Mouse (Mus musculus) forebrain, embryonic 14.5 days (tissue): ENCODE results near the gene Sun3. TPM values are rescaled to one million over a fixed set of nuclear protein-coding genes. Genes with fewer than 3 reads are reported as not detected.

Experiments
- ATAC-seq: fragments of 200-750 bp; cut with Nextera tagmentation; 2 replicates; pipeline ENCODE4 v1.8.0; 2017; ENCODE audit warnings: mild to moderate bottlenecking, moderate library complexity
- DNase-seq: peaks from one replicate; pipeline ENCODE4 v3.0.0-alpha.2; 2015; ENCODE audit warnings: low spot score
- H3K27ac ChIP-seq: fragments of 300-500 bp; sonication (generic); 2 replicates; pipeline ENCODE4 v1.5.1; 2014; ENCODE audit warnings: low read depth, mild to moderate bottlenecking, control low read depth, low read length, moderate library complexity
- H3K27me3 ChIP-seq: fragments of 300-500 bp; sonication (generic); replicated peaks from 2 replicates; pipeline ENCODE4 v1.6.1; 2014; ENCODE audit warnings: low read length, control low read depth, mixed read lengths; ENCODE audit not compliant: control insufficient read depth, insufficient read depth
- H3K36me3 ChIP-seq: fragments of 300-500 bp; sonication (generic); 2 replicates; pipeline ENCODE4 v1.6.1; 2014; ENCODE audit warnings: low read length, control low read depth; ENCODE audit not compliant: control insufficient read depth, insufficient read depth
- H3K4me1 ChIP-seq: fragments of 300-500 bp; sonication (generic); 2 replicates; pipeline ENCODE4 v1.6.1; 2014; ENCODE audit warnings: antibody characterized with exemption, low read length, control low read depth; ENCODE audit not compliant: control insufficient read depth, insufficient read depth
- H3K4me2 ChIP-seq: fragments of 300-500 bp; sonication (generic); 2 replicates; pipeline ENCODE4 v1.6.1; 2014; ENCODE audit warnings: mild to moderate bottlenecking, control low read depth, low read length
- H3K4me3 ChIP-seq: fragments of 300-500 bp; sonication (generic); 2 replicates; pipeline ENCODE4 v1.5.1; 2014; ENCODE audit warnings: low read depth, low read length, control low read depth
- H3K9ac ChIP-seq: fragments of 300-500 bp; sonication (generic); 2 replicates; pipeline ENCODE4 v1.6.1; 2014; ENCODE audit warnings: mild to moderate bottlenecking, low read length, control low read depth, moderate library complexity
- H3K9me3 ChIP-seq: fragments of 300-500 bp; sonication (generic); replicated peaks from 2 replicates; pipeline ENCODE4 v1.6.1; 2016; ENCODE audit warnings: low read length, control low read depth, mixed read lengths; ENCODE audit not compliant: control insufficient read depth
- WGBS: fragments of 180-500 bp; shearing (Covaris S2); extraction: QIAGEN DNeasy Blood & Tissue Kit; methylation state at CpG from one replicate; pipeline ENCODE4 v1.1.7; 2014; 5-methylcytosine and 5-hydroxymethylcytosine counted together
- polyA plus RNA-seq: library from polyadenylated mRNA; unstranded; fragments of >200 nt; fragmentation: Nextera tagmentation; extraction: Ambion mirVana; gene quantifications from 2 replicates; pipeline ENCODE4 v1.2.1, GENCODE M21; 2014

Sun3 gene
- polyA plus RNA-seq, 1 experiment from 2014 or later, result 0.19 TPM

GRCm38 (mm10) chr11:8970509-8970908, 78.3 kb downstream of the Sun3 start:
- no peak for ATAC-seq
- H3K9me3 ChIP-seq, result no peaks in the 10 kb centered on the region
- 88% methylated on average over 9 of the region's 9 CpGs for WGBS

GRCm38 (mm10) chr11:8968094-8968493, 80.7 kb downstream of the Sun3 start:
- H3K36me3 ChIP-seq, result no peaks in the 10 kb centered on the region
- ATAC-seq (no peak), DNase-seq (no peak)
- no peaks in the 10 kb centered on the region for H3K27me3 ChIP-seq
- whole genome bisulfite sequencing, result 93% methylated on average over 7 of the region's 7 CpGs
- H3K9me3 ChIP-seq, result no peaks in the 10 kb centered on the region
- no peak overlapping the region for H3K27ac ChIP-seq
- no peak overlapping the region for H3K9ac ChIP-seq
- no peak overlapping the region for H3K4me3 ChIP-seq
- no peak overlapping the region for H3K4me2 ChIP-seq
- no peaks in the 10 kb centered on the region for H3K4me1 ChIP-seq

More at GRCm38 (mm10) chr11:8970509-8970908, 78.3 kb downstream of the Sun3 start:
- no peak overlapping the region for H3K27ac ChIP-seq
- DNase-seq, result no peak
- H3K36me3 ChIP-seq, result no peaks in the 10 kb centered on the region
- no peak overlapping the region for H3K4me3 ChIP-seq
- H3K27me3 ChIP-seq, result no peaks in the 10 kb centered on the region
- no peak overlapping the region for H3K4me2 ChIP-seq
- H3K4me1 ChIP-seq, result no peaks in the 10 kb centered on the region
- no peak overlapping the region for H3K9ac ChIP-seq

Other genes with a start within 250 kb of the Sun3 start
- gene Pkd1l1, start 75.7 kb downstream of the Sun3 start, polyA plus RNA-seq, result 0.08 and 0.14 TPM in 2 replicates
- 9.8 and 11.6 TPM in 2 replicates for gene Hus1, start 37.8 kb downstream of the Sun3 start, polyA plus RNA-seq
- gene Gm11992, start 397 bp downstream of the Sun3 start, polyA plus RNA-seq, result 1.0 and 1.2 TPM in 2 replicates
- 1.4 and 3.0 TPM in 2 replicates for gene Upp1, start 69.1 kb upstream of the Sun3 start, polyA plus RNA-seq
- 0.01 and 0.04 TPM in 2 replicates for gene Abca13, start 143.0 kb upstream of the Sun3 start, polyA plus RNA-seq